Mouse (Mus musculus) left cerebral cortex, adult 18-20 months (tissue): ENCODE results near the gene Slc35e3. TPM values are rescaled to one million over a fixed set of nuclear protein-coding genes. Genes with fewer than 3 reads are reported as not detected.
"Not testable (repeated sequence)": the region's sequence is repeated elsewhere in the genome, so short reads cannot be mapped to it uniquely, and the experiment has no call there.

Experiments
- DNase-seq, 2 experiments: peaks; one replicate each; pipeline ENCODE4 v3.0.0; 2021 to 2022; ENCODE audit warnings: low spot score in 2 of 2, mixed read lengths in 1 of 2
- total RNA-seq, 2 experiments: library from RNA; stranded (reverse); gene quantifications; 2 replicates each; pipeline ENCODE4 v1.2.3; 2021

Gene Slc35e3
- total RNA-seq, 2 experiments from 2014 or later: 29.9 to 30.8 TPM

DNA sequence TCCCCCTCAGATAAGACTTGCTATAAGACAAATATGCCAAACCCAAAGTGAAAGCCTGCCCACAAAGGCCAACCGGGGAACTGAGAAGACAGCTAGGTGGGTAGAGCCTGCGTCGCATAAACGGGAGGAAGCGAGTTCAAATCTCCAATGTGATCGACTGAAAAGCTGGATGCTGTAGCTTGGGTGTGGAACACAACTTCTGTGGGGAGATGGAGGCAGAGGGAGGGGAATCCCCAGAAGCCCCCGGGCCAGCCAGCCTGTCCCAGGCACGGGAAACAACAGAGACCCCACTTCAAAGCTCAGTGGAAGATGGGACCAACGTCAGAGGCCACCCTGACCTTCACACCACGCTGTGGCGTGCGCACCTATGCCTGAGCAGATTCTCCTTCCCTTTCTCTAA is 16.8 kb upstream of the Slc35e3 start:
- DNase-seq: no peak

DNA sequence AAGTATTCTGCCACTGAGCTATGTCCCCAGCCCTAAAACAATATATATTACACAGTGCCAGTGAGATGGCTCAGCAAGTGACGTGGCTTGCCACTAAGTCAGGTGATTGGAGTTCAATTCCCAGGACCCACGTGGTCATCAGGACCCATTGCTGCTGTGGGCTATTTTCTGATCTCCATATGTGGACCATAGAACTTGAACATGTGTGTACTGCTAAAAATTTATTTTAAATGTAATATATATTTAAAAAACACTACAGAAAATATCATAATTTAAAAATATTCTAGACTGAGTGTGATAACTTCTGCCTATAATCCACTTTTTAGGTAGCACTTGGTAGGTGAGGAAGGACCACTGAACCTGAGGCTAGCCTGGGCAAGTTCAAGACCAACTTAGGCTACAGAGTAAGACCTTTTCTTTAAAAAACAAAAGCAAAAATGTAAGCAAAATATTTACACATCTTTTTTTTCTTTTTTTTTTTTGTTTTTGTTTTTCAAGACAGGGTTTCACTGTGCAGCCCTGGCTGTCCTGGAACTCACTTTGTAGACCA is 16.2 kb upstream of the Slc35e3 start:
- no peak for DNase-seq

DNA sequence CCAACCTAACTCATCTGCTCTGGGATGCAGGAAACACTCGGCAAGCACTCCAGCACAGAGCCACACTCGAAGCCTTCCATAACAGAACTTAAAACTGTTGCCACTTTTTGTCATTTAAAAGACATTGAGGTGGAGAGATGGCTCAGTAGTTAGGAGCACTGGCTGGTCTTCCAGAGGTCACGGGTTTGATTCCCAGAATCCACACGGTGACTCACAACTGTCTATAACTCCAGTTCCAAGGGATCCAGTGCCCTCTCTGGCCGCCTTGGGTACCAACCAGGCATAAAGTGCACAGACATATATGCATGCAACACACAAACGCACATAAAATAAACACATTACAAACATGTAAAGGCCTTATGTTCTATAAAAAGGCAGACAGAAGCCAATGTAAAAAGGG is 15.4 kb upstream of the Slc35e3 start:
- no peak for DNase-seq

DNA sequence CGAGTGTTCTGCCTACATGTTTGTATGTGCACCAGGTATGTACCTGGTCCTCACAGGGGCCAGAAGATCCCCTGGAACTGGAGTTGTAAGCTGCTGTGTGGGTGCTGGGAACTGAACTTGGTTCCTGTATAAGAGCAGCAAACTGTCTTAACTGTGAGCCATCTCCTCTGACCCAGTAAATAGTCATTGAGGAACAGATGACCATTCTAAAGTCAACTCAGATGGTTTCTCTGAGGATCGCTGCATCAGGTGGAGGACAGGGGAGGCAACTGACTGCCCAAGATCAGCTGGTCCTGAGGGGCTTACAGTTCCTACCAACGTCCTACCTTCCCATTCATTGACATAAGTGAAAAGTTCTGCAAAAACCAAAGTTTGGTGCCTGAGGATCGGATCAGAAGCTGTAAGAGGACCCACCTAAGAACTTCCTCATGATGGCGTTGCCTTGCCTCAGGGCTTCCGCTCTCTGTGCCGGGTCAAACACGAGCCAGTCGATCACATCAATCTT is 14.7 kb upstream of the Slc35e3 start:
- no peak for DNase-seq

DNA sequence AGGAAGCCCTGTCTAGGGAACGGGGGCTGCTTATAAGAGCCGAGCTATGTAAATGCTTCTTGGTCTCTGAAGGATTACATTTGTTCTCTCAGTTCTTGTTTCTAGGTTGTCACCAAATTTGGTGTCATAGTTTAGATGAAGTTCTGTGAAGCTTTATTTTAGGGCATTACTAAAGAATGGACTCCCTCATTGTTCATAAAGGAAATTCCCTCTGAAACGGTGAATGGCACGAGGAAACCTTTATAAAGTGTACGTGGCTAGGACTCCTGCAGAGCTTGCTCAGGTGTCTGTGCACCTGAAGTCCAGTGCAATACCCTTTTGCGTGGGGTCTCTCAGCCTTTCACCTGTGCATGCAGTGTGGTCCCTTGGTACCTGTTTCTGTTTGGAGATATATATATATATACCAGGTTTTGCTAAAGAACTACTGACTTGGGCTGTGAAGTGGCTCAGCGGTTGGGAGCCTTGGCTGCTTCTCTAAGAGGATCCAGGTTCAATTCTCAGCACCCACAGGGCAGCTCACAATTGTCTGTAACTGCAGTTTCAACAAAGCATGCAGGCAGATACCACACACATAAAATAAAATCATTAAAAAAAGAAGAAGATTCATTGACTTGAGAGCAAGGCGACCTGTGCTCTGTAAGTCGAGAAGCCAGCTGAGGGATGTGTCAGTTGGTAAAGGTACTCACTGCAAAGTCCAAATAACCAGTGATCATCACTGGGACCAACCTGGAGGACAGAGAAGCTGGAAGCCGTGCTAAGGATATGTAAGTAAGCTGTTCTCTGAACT is 13.9 kb upstream of the Slc35e3 start:
- DNase-seq: no peak

GRCm38 (mm10) chr10:117758749-117759727 is 12.9 kb upstream of the Slc35e3 start:
- no peak for DNase-seq

DNA sequence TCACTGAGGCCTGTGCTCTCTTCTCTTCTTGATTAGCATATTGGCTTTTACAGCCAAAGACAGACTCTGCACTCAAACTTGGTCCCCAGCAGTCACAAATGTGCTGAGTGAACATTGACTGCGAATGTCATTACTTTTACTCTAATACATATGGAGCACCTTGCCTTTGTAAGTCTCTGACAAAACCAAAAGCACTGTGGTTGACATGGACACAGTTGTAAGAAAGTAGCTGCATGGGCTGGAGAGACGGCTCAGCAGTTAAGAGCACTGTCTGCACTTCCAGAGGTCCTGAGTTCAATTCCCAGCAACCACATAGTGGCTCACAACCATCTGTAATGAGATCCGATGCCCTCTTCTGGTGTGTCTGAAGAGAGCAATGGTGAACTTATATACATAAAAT is 12.2 kb upstream of the Slc35e3 start:
- not testable (repeated sequence) for DNase-seq

GRCm38 (mm10) chr10:117757796-117758342 is 11.7 kb upstream of the Slc35e3 start:
- DNase-seq: no peak

DNA sequence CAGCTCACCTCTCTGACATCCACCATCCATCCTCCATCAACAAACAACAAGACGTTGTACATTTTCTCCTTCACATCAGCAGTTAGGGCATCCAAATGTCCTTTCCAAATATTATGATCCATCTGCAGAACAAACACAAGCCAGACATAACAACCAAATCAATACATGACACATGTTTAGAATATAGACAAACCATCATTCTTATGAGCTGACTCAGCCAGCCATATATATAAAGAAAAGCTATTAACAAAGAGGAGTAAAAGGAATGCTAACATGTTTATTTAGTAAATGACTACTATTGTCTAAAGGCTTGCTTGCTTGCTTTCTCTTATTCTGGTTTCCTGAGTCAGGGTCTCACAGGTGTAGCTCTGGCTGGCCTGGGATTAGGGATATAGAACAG is 11.1 kb upstream of the Slc35e3 start:
- no peak for DNase-seq

- DNase-seq: no peak
Observed at GRCm38 (mm10) chr10:117756784-117757183, 10.6 kb upstream of the Slc35e3 start.

- DNase-seq: no peak
Observed at GRCm38 (mm10) chr10:117755799-117756467, 9.8 kb upstream of the Slc35e3 start.

DNA sequence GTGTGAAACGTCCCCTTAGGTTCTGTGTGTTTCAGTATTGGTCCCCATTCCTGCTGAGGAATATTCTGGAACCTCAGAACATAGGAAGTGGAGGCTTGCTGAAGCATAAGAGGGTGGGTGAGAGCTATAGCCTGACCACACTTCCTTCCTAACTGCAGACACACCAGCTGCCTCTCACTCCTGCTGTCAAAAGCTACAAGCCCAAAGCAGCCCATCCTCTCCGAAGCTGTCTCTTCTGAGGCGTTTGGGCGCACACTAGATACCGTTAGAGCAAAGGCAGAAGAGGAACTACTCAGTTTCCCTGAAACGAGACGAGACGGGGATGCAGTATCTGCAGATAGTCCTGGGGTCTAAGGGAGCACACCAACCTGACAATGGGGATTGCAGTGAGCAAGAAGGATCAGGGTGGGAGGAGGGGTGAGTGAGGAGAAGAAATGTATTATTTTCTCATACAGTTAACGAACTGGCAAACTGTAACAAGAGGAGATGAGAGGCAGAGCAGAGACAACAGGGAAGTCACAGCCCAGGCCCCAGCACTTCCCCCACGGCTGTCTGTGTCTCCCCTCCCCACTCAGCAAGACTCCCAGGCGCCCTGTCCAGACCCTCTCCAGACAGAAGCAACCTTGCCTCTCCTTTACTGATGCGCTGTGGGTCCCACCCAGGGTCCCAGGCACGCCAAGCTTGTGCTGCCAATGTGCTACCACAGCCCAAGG is 9.1 kb upstream of the Slc35e3 start:
- DNase-seq: no peak

GRCm38 (mm10) chr10:117754609-117754940 is 8.4 kb upstream of the Slc35e3 start:
- DNase-seq: no peak

DNA sequence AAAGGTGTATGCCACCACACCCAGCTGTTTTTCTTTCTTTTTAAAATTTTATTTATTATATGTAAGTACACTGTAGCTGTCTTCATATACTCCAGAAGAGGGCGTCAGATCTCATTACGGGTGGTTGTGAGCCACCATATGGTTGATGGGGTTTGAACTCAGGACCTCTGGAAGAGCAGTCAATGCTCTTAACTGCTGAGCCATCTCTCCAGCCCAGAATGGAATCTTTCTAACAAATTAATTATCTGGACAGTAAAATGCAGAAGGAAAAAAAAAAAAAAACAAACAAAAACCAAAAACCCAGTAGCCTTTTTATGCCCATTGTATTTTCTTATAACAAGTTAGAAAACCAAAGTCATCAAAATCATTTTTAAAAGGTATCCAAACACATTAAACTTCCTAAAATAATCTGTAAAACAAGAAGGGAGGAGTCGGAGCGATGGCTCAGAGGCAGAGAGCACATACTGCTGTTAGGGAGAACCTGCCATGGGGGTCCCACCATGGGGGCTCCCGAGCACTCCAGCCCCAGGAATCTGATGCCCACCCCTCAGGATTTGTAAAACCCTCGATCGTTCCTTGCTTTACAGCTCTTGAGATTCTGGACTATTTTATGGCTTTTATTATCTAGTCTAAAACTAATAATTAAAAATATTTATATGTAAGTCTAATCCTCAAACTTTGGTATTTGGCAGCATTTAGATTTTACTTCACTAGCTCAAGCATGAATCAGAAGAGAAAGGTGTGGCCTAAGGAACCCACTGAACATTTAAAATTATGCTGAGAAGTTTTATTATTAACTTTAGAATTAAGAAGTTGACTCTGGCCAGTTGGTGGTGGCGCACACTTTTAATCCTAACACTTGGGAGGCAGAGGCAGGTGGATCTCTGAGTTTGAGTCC is 7.8 kb upstream of the Slc35e3 start:
- no peak for DNase-seq

DNA sequence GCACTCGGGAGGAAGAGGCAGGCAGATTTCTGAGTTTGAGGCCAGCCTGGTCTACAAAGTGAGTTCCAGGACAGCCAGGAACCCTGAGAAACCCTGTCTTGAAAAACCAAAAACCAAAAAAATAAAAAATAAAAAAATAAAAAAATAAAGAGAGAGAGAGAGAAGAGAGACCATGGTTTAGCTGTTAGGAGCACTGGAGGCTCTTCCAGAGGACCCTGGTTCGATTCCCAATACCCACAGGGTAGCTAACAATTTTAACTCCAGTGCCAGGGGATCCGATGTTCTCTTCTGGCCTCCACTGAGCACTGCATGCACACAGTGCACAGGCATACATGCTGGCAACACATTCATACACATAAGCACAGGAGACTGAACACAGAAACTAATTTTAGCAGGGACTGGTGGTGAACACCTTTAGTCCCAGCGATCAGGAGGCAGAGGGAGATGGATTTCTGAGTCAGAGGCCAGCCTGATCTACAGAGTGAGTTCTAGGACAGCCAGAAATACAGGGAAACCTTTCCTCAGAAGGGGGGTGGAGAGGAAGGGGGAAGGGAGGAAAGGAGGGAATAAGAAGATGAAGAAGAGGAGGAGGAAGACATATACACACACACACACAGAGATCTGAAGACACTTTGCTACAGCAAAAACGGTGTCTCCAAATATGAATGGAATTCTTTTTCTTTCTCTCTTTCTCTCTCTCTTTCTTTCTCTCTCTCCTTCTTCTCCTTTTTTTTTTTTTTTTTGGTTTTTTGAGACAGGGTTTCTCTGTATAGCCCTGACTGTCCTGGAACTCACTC is 6.9 kb upstream of the Slc35e3 start:
- no peak for DNase-seq

GRCm38 (mm10) chr10:117752304-117752821 is 6.2 kb upstream of the Slc35e3 start:
- no peak for DNase-seq

DNA sequence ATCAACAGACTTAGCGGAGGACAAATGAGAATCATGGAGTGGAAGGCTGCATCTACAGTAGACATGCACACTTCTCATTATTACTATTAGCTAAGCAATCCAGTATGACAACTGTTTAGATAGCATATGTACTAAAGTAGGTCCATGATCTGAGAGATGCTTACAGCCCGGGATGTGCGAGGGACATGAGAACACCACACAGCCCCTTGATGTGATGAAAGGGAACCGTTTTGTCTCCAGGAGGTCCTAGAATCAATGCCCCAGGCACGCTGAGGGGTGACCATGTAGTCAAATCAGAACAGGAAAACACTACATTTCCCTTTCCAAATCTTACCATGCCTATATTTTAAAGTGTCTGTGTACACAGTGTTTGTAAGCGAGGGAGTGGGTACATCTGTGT is 5.6 kb upstream of the Slc35e3 start:
- DNase-seq: no peak

GRCm38 (mm10) chr10:117751282-117751610 is 5.1 kb upstream of the Slc35e3 start:
- DNase-seq: no peak
